Mouse (Mus musculus): ENCODE data around the gene Pibf1.

DNA sequence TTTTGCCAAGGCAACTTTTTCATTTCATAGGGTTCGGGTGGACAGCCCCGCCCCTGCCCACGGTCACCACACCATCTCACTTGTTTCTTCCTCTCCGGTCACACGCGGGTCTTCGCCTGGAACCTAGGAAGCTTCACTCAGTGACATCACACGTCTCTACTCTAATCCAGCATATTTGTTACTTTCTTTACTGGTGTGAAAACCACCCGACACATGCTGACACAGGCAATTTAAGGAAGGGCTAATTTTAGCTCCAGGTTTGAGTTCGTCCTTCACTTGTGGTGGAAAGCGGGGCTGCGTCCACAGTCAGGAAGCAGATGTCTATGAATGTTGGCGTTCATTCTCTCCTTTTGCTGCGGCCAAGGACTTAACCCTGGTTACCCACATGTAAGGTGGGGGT lies 166.6 kb downstream of the Pibf1 start:
- TF ChIP-seq CTCF (IDR thresholded peaks at IDR 0.05; ENCODE audit: control insufficient read depth, insufficient read depth, insufficient read length) (no peak), FOSL1 (IDR thresholded peaks at IDR 0.05; ENCODE audit: insufficient read depth, low read length, poor library complexity, severe bottlenecking) (no peak), MAX (IDR thresholded peaks at IDR 0.05) (no peak), CEBPB (IDR thresholded peaks at IDR 0.05; ENCODE audit: low read depth) (no peak), USF1 (IDR thresholded peaks at IDR 0.05; ENCODE audit: low read depth) (no peak), MYOD1 (IDR thresholded peaks at IDR 0.05; ENCODE audit: control insufficient read depth, insufficient read length, low read depth) (no peak)
